Mouse (Mus musculus) hindbrain, embryonic 16.5 days (tissue): ENCODE results near the gene Ush2a. TPM values are rescaled to one million over a fixed set of nuclear protein-coding genes. Genes with fewer than 3 reads are reported as not detected.

ENCODE experiments used
- ATAC-seq: fragments of 200-750 bp; cut with Nextera tagmentation; 2 replicates; pipeline ENCODE4 v1.8.0; 2017; ENCODE audit warnings: moderate TSS enrichment, moderate library complexity
- H3K27ac ChIP-seq: fragments of 300-500 bp; sonication (generic); 2 replicates; pipeline ENCODE4 v1.5.1; 2014; ENCODE audit warnings: low read depth, mild to moderate bottlenecking, control low read depth, low read length, moderate library complexity
- H3K27me3 ChIP-seq: fragments of 300-500 bp; sonication (generic); replicated peaks from 2 replicates; pipeline ENCODE4 v1.6.1; 2014; ENCODE audit warnings: low read length; ENCODE audit not compliant: control insufficient read depth, insufficient read depth
- H3K36me3 ChIP-seq: fragments of 300-500 bp; sonication (generic); 2 replicates; pipeline ENCODE4 v1.6.1; 2014; ENCODE audit warnings: mild to moderate bottlenecking, low read length, moderate library complexity, mixed read lengths; ENCODE audit not compliant: control insufficient read depth, insufficient read depth
- H3K4me1 ChIP-seq: fragments of 300-500 bp; sonication (generic); 2 replicates; pipeline ENCODE4 v1.6.1; 2014; ENCODE audit warnings: low read depth, low read length; ENCODE audit not compliant: control insufficient read depth, insufficient read depth
- H3K4me2 ChIP-seq: fragments of 300-500 bp; sonication (generic); 2 replicates; pipeline ENCODE4 v1.6.1; 2014; ENCODE audit warnings: mild to moderate bottlenecking, low read length, control low read depth, moderate library complexity
- H3K4me3 ChIP-seq: fragments of 300-500 bp; sonication (generic); 2 replicates; pipeline ENCODE4 v1.5.1; 2014; ENCODE audit warnings: mild to moderate bottlenecking, low read length, control low read depth, moderate library complexity
- H3K9ac ChIP-seq: fragments of 300-500 bp; sonication (generic); 2 replicates; pipeline ENCODE4 v1.6.1; 2014; ENCODE audit warnings: low read depth, mild to moderate bottlenecking, control low read depth, low read length, moderate library complexity
- H3K9me3 ChIP-seq: fragments of 300-500 bp; sonication (generic); 2 replicates; pipeline ENCODE4 v1.6.1; 2014; ENCODE audit warnings: mild to moderate bottlenecking, low read length, moderate library complexity; ENCODE audit not compliant: control insufficient read depth
- WGBS: fragments of 180-500 bp; shearing (Covaris S2); extraction: QIAGEN DNeasy Blood & Tissue Kit; methylation state at CpG from one replicate; pipeline ENCODE4 v1.1.7; 2014; 5-methylcytosine and 5-hydroxymethylcytosine counted together
- polyA plus RNA-seq: library from polyadenylated mRNA; unstranded; fragments of >200 nt; fragmentation: Nextera tagmentation; extraction: Ambion mirVana; gene quantifications from 2 replicates; pipeline ENCODE4 v1.2.1, GENCODE M21; 2015

Gene Ush2a
- polyA plus RNA-seq, 1 experiment from 2014 or later, result 0.34 TPM

DNA sequence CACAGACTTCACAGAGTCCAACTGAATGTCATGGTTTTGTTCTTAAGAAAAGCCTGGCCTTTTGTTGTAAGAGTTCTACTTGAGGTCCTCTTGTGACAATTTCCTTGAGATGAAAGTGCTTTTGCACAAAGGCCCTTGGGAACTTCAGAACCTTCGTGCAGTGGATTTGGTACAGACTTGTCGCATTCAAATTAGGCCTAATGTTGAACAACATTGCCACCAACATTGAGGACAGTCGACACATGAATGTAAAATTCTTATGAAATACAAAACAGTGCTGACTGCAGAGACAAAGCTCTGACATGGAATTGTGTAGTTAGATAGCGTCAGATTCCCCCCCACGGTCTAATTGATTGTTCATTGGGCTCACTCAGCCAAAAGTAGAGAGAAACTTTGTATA, 243.1 kb downstream of the Ush2a start:
- ATAC-seq, result no peak
- Histone ChIP-seq H3K27ac (no peak overlapping the region), H3K9me3 (no peaks in the 10 kb centered on the region), H3K9ac (no peak overlapping the region), H3K4me2 (no peak overlapping the region), H3K27me3 (no peaks in the 10 kb centered on the region), H3K4me3 (no peak overlapping the region), H3K36me3 (no peaks in the 10 kb centered on the region), H3K4me1 (no peaks in the 10 kb centered on the region)
- 55% methylated on average over 5 of the region's 5 CpGs for WGBS

DNA sequence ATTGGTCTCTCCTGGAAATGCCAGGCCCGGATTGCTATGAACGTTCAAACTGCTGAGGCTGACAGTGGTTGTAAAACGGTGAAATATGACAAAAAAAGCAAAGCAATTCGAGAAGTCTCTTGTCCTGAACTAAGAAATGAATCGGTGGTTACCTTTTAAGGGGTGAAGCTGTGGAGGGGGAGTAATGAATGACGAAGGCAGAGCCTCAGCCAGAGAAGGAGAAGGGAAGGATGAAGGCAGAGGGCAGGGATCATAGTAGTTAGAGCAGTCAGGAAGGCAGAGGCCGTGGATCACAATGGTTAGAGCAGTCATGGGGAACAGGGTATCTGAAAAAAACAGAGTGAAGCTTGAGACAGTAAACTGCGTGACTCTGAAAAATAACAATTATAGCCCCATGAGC, 257.0 kb downstream of the Ush2a start:
- no peak overlapping the region for H3K4me2 ChIP-seq
- H3K27me3 ChIP-seq, result no peaks in the 10 kb centered on the region
- H3K27ac ChIP-seq, result no peak overlapping the region
- no peaks in the 10 kb centered on the region for H3K36me3 ChIP-seq
- no peak for ATAC-seq
- no peaks in the 10 kb centered on the region for H3K9me3 ChIP-seq
- 86% methylated on average over 8 of the region's 8 CpGs for WGBS
- no peak overlapping the region for H3K9ac ChIP-seq
- H3K4me1 ChIP-seq, result no peaks in the 10 kb centered on the region
- no peak overlapping the region for H3K4me3 ChIP-seq

GRCm38 (mm10) chr1:188527451-188527850, 265.6 kb downstream of the Ush2a start:
- H3K27me3 ChIP-seq, result no peaks in the 10 kb centered on the region

GRCm38 (mm10) chr1:188529606-188530131, 267.8 kb downstream of the Ush2a start:
- Histone ChIP-seq H3K36me3 (no peaks in the 10 kb centered on the region), H3K9ac (no peak overlapping the region), H3K4me1 (no peaks in the 10 kb centered on the region), H3K27ac (no peak overlapping the region), H3K9me3 (0 out of 2 replicates have a peak, but pooled peaks cover 2% of the 10 kb centered on the region), H3K4me3 (no peak overlapping the region), H3K27me3 (no peaks in the 10 kb centered on the region), H3K4me2 (no peak overlapping the region)
- 65% methylated on average over 6 of the region's 6 CpGs for WGBS
- no peak for ATAC-seq

More at GRCm38 (mm10) chr1:188527451-188527850, 265.6 kb downstream of the Ush2a start:
- Histone ChIP-seq H3K9ac (no peak overlapping the region), H3K36me3 (no peaks in the 10 kb centered on the region), H3K9me3 (0 out of 2 replicates have a peak, but pooled peaks cover 2% of the 10 kb centered on the region), H3K4me1 (no peaks in the 10 kb centered on the region), H3K4me3 (no peak overlapping the region), H3K4me2 (no peak overlapping the region), H3K27ac (no peak overlapping the region)
- WGBS, result 64% methylated on average over 3 of the region's 3 CpGs
- no peak for ATAC-seq

DNA sequence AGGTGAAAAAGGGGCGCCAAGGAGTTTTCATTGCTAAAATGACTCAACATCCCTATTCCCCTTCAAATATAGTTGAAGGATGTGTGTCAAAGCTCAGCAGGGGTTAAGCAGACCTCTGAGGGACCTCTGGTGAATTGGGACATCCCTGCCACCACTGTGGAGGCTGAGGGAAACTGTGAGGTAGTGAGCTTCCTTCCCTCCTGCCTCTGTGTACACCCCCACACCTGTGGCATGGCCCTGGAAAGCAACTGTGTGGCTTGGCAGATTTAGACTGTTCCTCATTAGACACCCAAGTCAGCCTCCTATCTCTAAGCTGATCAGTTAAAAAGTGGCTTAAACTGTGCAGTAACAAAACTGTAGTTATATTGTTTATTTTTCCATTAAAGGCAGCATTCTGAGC, 275.2 kb downstream of the Ush2a start:
- H3K4me2 ChIP-seq, result no peak overlapping the region
- WGBS, result 87% methylated on average over 1 of the region's 1 CpGs
- no peaks in the 10 kb centered on the region for H3K4me1 ChIP-seq
- H3K4me3 ChIP-seq, result no peak overlapping the region
- 0 out of 2 replicates have a peak, but pooled peaks cover 2% of the 10 kb centered on the region for H3K9me3 ChIP-seq
- no peaks in the 10 kb centered on the region for H3K27me3 ChIP-seq
- ATAC-seq, result no peak
- no peaks in the 10 kb centered on the region for H3K36me3 ChIP-seq
- H3K27ac ChIP-seq, result no peak overlapping the region
- H3K9ac ChIP-seq, result no peak overlapping the region

- H3K36me3 ChIP-seq, result no peaks in the 10 kb centered on the region
- WGBS, result 99% methylated on average over 5 of the region's 5 CpGs
These were observed 277.8 kb downstream of the Ush2a start for GRCm38 (mm10) chr1:188539621-188540020.

GRCm38 (mm10) chr1:188541492-188541891, 279.7 kb downstream of the Ush2a start:
- no peak overlapping the region for H3K9ac ChIP-seq
- no peaks in the 10 kb centered on the region for H3K36me3 ChIP-seq
- 0 out of 2 replicates have a peak, but pooled peaks cover 2% of the 10 kb centered on the region for H3K9me3 ChIP-seq
- ATAC-seq, result no peak
- H3K4me2 ChIP-seq, result no peak overlapping the region
- no peak overlapping the region for H3K27ac ChIP-seq
- no peaks in the 10 kb centered on the region for H3K27me3 ChIP-seq
- no peaks in the 10 kb centered on the region for H3K4me1 ChIP-seq
- no peak overlapping the region for H3K4me3 ChIP-seq
- 95% methylated on average over 3 of the region's 3 CpGs for WGBS

More at GRCm38 (mm10) chr1:188539621-188540020, 277.8 kb downstream of the Ush2a start:
- no peak for ATAC-seq
- no peak overlapping the region for H3K27ac ChIP-seq
- H3K9ac ChIP-seq, result no peak overlapping the region
- H3K4me3 ChIP-seq, result no peak overlapping the region
- H3K27me3 ChIP-seq, result no peaks in the 10 kb centered on the region
- H3K9me3 ChIP-seq, result 0 out of 2 replicates have a peak, but pooled peaks cover 2% of the 10 kb centered on the region
- H3K4me1 ChIP-seq, result no peaks in the 10 kb centered on the region
- H3K4me2 ChIP-seq, result no peak overlapping the region

- Histone ChIP-seq H3K27ac (no peak overlapping the region), H3K36me3 (no peaks in the 10 kb centered on the region), H3K4me3 (no peak overlapping the region), H3K4me2 (no peak overlapping the region), H3K27me3 (no peaks in the 10 kb centered on the region), H3K9ac (no peak overlapping the region), H3K9me3 (0 out of 2 replicates have a peak, but pooled peaks cover 2% of the 10 kb centered on the region), H3K4me1 (no peaks in the 10 kb centered on the region)
- WGBS, result 31% methylated on average over 1 of the region's 1 CpGs
- no peak for ATAC-seq
These were observed 281.5 kb downstream of the Ush2a start for GRCm38 (mm10) chr1:188543364-188543763.

GRCm38 (mm10) chr1:188549686-188550085, 287.9 kb downstream of the Ush2a start:
- WGBS, result 70% methylated on average over 13 of the region's 13 CpGs
- Histone ChIP-seq H3K36me3 (no peaks in the 10 kb centered on the region), H3K27me3 (no peaks in the 10 kb centered on the region), H3K4me3 (no peak overlapping the region), H3K9ac (no peak overlapping the region), H3K4me1 (no peaks in the 10 kb centered on the region), H3K9me3 (no peaks in the 10 kb centered on the region), H3K27ac (no peak overlapping the region), H3K4me2 (no peak overlapping the region)
- ATAC-seq, result no peak
